Mouse (Mus musculus): ENCODE measurements around the gene Olfr23. TPM values are rescaled to one million over a fixed set of nuclear protein-coding genes. Genes with fewer than 3 reads are reported as not detected.
"Not testable (repeated sequence)": the region's sequence is repeated elsewhere in the genome, so short reads cannot be mapped to it uniquely, and the experiment has no call there.

Gene Olfr23
- polyA plus RNA-seq (2012; fragmentation: generic; extraction: Trizol): not detected

GRCm38 (mm10) chr11:73936377-73936776, at the start of gene Olfr23:
Gene Olfr23, plus strand, starts transcription at chr11:73936677.
- no peak within 1 kb of the TSS for H3ac ChIP-seq (ENCODE audit: control insufficient read depth, insufficient read length)
- no peaks in the 10 kb centered on the region for H3K27me3 ChIP-seq (ENCODE audit: control insufficient read depth, insufficient read depth, insufficient read length)
- TF ChIP-seq MYOD1 (IDR thresholded peaks at IDR 0.05; ENCODE audit: control insufficient read depth in 1 of 3, insufficient read length in 2 of 3, low read depth in 2 of 3): no peak
- TF ChIP-seq MYOG (IDR thresholded peaks at IDR 0.05; ENCODE audit: control insufficient read depth in 1 of 3, insufficient read depth in 1 of 3, insufficient read length in 2 of 3, low read depth in 2 of 3): no peak
- TF ChIP-seq TCF12 (IDR thresholded peaks at IDR 0.05; ENCODE audit: insufficient read depth, poor library complexity, severe bottlenecking): no peak
- no peak for TF ChIP-seq POLR2AphosphoS2 (IDR thresholded peaks at IDR 0.05; ENCODE audit: insufficient read length, low read depth)
- no peak for TF ChIP-seq MAX (IDR thresholded peaks at IDR 0.05; ENCODE audit: low read depth)
- no peak for TF ChIP-seq SRF (IDR thresholded peaks at IDR 0.05; ENCODE audit: control insufficient read depth, insufficient read length, low read depth)
- TF ChIP-seq REST (IDR thresholded peaks at IDR 0.05; ENCODE audit: insufficient read depth, insufficient read length): no peak
- no peak for TF ChIP-seq POLR2A (IDR thresholded peaks at IDR 0.05; ENCODE audit: insufficient read length, low read depth)
- TF ChIP-seq TCF3 (IDR thresholded peaks at IDR 0.05; ENCODE audit: insufficient read length, low read depth): no peak
- no peak for TF ChIP-seq CEBPB (IDR thresholded peaks at IDR 0.05; ENCODE audit: insufficient read depth, poor library complexity, severe bottlenecking)
- TF ChIP-seq USF1 (IDR thresholded peaks at IDR 0.05; ENCODE audit: low read depth): no peak
- no peak for TF ChIP-seq E2F4 (IDR thresholded peaks at IDR 0.05; ENCODE audit: insufficient read depth)
- no peaks in the 10 kb centered on the region for H3K79me2 ChIP-seq (ENCODE audit: control insufficient read depth, insufficient read depth)
- no peak within 1 kb of the TSS for H3K4me3 ChIP-seq
- no peaks in the 10 kb centered on the region for H3K36me3 ChIP-seq (ENCODE audit: control insufficient read depth, insufficient read depth)
- H3K4me2 ChIP-seq (ENCODE audit: low read depth): no peak within 1 kb of the TSS

- Histone ChIP-seq H3K79me2 (ENCODE audit: control insufficient read depth, insufficient read depth) (no peaks in the 10 kb centered on the region), H3K4me3 (no peak within 1 kb of the TSS), H3ac (ENCODE audit: control insufficient read depth, insufficient read length) (no peak within 1 kb of the TSS), H3K27me3 (ENCODE audit: control insufficient read depth, insufficient read depth, insufficient read length) (no peaks in the 10 kb centered on the region), H3K4me2 (ENCODE audit: low read depth) (no peak within 1 kb of the TSS), H3K36me3 (ENCODE audit: control insufficient read depth, insufficient read depth) (no peaks in the 10 kb centered on the region)
- TF ChIP-seq CEBPB (IDR thresholded peaks at IDR 0.05; ENCODE audit: insufficient read depth, poor library complexity, severe bottlenecking): no peak
- no peak for TF ChIP-seq E2F4 (IDR thresholded peaks at IDR 0.05; ENCODE audit: insufficient read depth)
- TF ChIP-seq TCF12 (IDR thresholded peaks at IDR 0.05; ENCODE audit: insufficient read depth, poor library complexity, severe bottlenecking): no peak
- TF ChIP-seq TCF3 (IDR thresholded peaks at IDR 0.05; ENCODE audit: insufficient read length, low read depth): no peak
- TF ChIP-seq REST (IDR thresholded peaks at IDR 0.05; ENCODE audit: insufficient read depth, insufficient read length): no peak
- no peak for TF ChIP-seq POLR2AphosphoS2 (IDR thresholded peaks at IDR 0.05; ENCODE audit: insufficient read length, low read depth)
- TF ChIP-seq MAX (IDR thresholded peaks at IDR 0.05; ENCODE audit: low read depth): no peak
- no peak for TF ChIP-seq POLR2A (IDR thresholded peaks at IDR 0.05; ENCODE audit: insufficient read length, low read depth)
- no peak for TF ChIP-seq USF1 (IDR thresholded peaks at IDR 0.05; ENCODE audit: low read depth)
- TF ChIP-seq MYOD1 (IDR thresholded peaks at IDR 0.05; ENCODE audit: control insufficient read depth in 1 of 3, insufficient read length in 2 of 3, low read depth in 2 of 3): no peak
Observed at GRCm38 (mm10) chr11:73890671-73891070, 45.8 kb upstream of the Olfr23 start, which contains the start of gene Olfr394. Gene Olfr394, minus strand, starts transcription at chr11:73890771.

- not testable (repeated sequence) for H3K27me3 ChIP-seq (ENCODE audit: control insufficient read depth, insufficient read depth, insufficient read length); H3K4me3 ChIP-seq; H3ac ChIP-seq (ENCODE audit: control insufficient read depth, insufficient read length); H3K79me2 ChIP-seq (ENCODE audit: control insufficient read depth, insufficient read depth); H3K4me2 ChIP-seq (ENCODE audit: low read depth); H3K36me3 ChIP-seq (ENCODE audit: control insufficient read depth, insufficient read depth)
Observed at GRCm38 (mm10) chr11:73909199-73909598, 27.3 kb upstream of the Olfr23 start, which contains the start of gene Olfr395. Gene Olfr395, minus strand, starts transcription at chr11:73909299.

GRCm38 (mm10) chr11:73960517-73960916, 24.0 kb downstream of the Olfr23 start, which contains the start of gene Olfr397:
Gene Olfr397, plus strand, starts transcription at chr11:73960817.
- Histone ChIP-seq H3ac (ENCODE audit: control insufficient read depth, insufficient read length) (no peak within 1 kb of the TSS), H3K36me3 (ENCODE audit: control insufficient read depth, insufficient read depth) (no peaks in the 10 kb centered on the region), H3K79me2 (ENCODE audit: control insufficient read depth, insufficient read depth) (no peaks in the 10 kb centered on the region), H3K4me3 (no peak within 1 kb of the TSS), H3K4me2 (ENCODE audit: low read depth) (no peak within 1 kb of the TSS), H3K27me3 (ENCODE audit: control insufficient read depth, insufficient read depth, insufficient read length) (no peaks in the 10 kb centered on the region)
- TF ChIP-seq POLR2A (IDR thresholded peaks at IDR 0.05; ENCODE audit: insufficient read length, low read depth): no peak
- no peak for TF ChIP-seq E2F4 (IDR thresholded peaks at IDR 0.05; ENCODE audit: insufficient read depth)
- no peak for TF ChIP-seq USF1 (IDR thresholded peaks at IDR 0.05; ENCODE audit: low read depth)
- no peak for TF ChIP-seq TCF3 (IDR thresholded peaks at IDR 0.05; ENCODE audit: insufficient read length, low read depth)
- no peak for TF ChIP-seq POLR2AphosphoS2 (IDR thresholded peaks at IDR 0.05; ENCODE audit: insufficient read length, low read depth)
- TF ChIP-seq SRF (IDR thresholded peaks at IDR 0.05; ENCODE audit: control insufficient read depth, insufficient read length, low read depth): no peak
- TF ChIP-seq MYOD1 (IDR thresholded peaks at IDR 0.05; ENCODE audit: control insufficient read depth in 1 of 3, insufficient read length in 2 of 3, low read depth in 2 of 3): no peak
- no peak for TF ChIP-seq CEBPB (IDR thresholded peaks at IDR 0.05; ENCODE audit: insufficient read depth, poor library complexity, severe bottlenecking)
- TF ChIP-seq MAX (IDR thresholded peaks at IDR 0.05; ENCODE audit: low read depth): no peak
- no peak for TF ChIP-seq TCF12 (IDR thresholded peaks at IDR 0.05; ENCODE audit: insufficient read depth, poor library complexity, severe bottlenecking)
- no peak for TF ChIP-seq MYOG (IDR thresholded peaks at IDR 0.05; ENCODE audit: control insufficient read depth in 1 of 3, insufficient read depth in 1 of 3, insufficient read length in 2 of 3, low read depth in 2 of 3)
- no peak for TF ChIP-seq REST (IDR thresholded peaks at IDR 0.05; ENCODE audit: insufficient read depth, insufficient read length)

- TF ChIP-seq TCF12 (IDR thresholded peaks at IDR 0.05; ENCODE audit: insufficient read depth, poor library complexity, severe bottlenecking): no peak
- no peak for TF ChIP-seq TCF3 (IDR thresholded peaks at IDR 0.05; ENCODE audit: insufficient read length, low read depth)
- no peak for TF ChIP-seq MAX (IDR thresholded peaks at IDR 0.05; ENCODE audit: low read depth)
- no peak for TF ChIP-seq POLR2AphosphoS2 (IDR thresholded peaks at IDR 0.05; ENCODE audit: insufficient read length, low read depth)
- no peak for TF ChIP-seq MYOG (IDR thresholded peaks at IDR 0.05; ENCODE audit: control insufficient read depth in 1 of 3, insufficient read depth in 1 of 3, insufficient read length in 2 of 3, low read depth in 2 of 3)
- no peak for TF ChIP-seq REST (IDR thresholded peaks at IDR 0.05; ENCODE audit: insufficient read depth, insufficient read length)
- no peak for TF ChIP-seq USF1 (IDR thresholded peaks at IDR 0.05; ENCODE audit: low read depth)
- no peak for TF ChIP-seq CEBPB (IDR thresholded peaks at IDR 0.05; ENCODE audit: insufficient read depth, poor library complexity, severe bottlenecking)
- no peak for TF ChIP-seq POLR2A (IDR thresholded peaks at IDR 0.05; ENCODE audit: insufficient read length, low read depth)
- no peak for TF ChIP-seq SRF (IDR thresholded peaks at IDR 0.05; ENCODE audit: control insufficient read depth, insufficient read length, low read depth)
- no peak for TF ChIP-seq E2F4 (IDR thresholded peaks at IDR 0.05; ENCODE audit: insufficient read depth)
- TF ChIP-seq MYOD1 (IDR thresholded peaks at IDR 0.05; ENCODE audit: control insufficient read depth in 1 of 3, insufficient read length in 2 of 3, low read depth in 2 of 3): no peak
- H3K79me2 ChIP-seq (ENCODE audit: control insufficient read depth, insufficient read depth): no peaks in the 10 kb centered on the region
- no peaks in the 10 kb centered on the region for H3K36me3 ChIP-seq (ENCODE audit: control insufficient read depth, insufficient read depth)
- no peak within 1 kb of the TSS for H3K4me3 ChIP-seq
- H3K4me2 ChIP-seq (ENCODE audit: low read depth): no peak within 1 kb of the TSS
- H3ac ChIP-seq (ENCODE audit: control insufficient read depth, insufficient read length): no peak within 1 kb of the TSS
- no peaks in the 10 kb centered on the region for H3K27me3 ChIP-seq (ENCODE audit: control insufficient read depth, insufficient read depth, insufficient read length)
Observed at GRCm38 (mm10) chr11:73990307-73990706, 53.8 kb downstream of the Olfr23 start, which contains the start of gene Olfr398. Gene Olfr398, minus strand, starts transcription at chr11:73990407.
